Mouse (Mus musculus): ENCODE results near the gene Hist2h2ac. TPM values are rescaled to one million over a fixed set of nuclear protein-coding genes. Genes with fewer than 3 reads are reported as not detected.

The Hist2h2ac gene
- polyA plus RNA-seq, 1 experiment, result 4.3 TPM

DNA sequence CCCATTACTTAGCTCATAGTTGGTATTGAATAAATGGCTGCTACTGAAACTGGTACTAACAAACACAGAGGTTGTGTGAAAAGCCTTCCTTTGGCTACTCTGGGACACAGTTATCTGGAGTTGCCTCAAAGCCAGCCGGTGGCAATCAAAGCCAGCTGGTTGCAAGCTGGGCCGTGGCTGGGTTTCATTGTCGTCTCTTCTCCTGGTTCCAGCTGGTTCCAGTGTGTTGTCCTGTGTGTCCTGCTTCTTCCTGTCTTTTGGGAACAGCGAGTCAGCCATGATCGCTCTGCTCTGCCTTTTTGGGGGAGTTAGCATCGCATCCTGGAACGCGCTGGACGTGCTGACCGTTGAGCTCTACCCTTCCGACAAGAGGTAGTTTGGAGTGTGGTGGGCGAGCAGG lies 27.7 kb downstream of the Hist2h2ac start:
- no peak overlapping the region for H3K9ac ChIP-seq (ENCODE audit: low read depth, poor library complexity, severe bottlenecking)
- no peaks in the 10 kb centered on the region for H3K36me3 ChIP-seq (ENCODE audit: control insufficient read depth, insufficient read depth, low read length, poor library complexity, severe bottlenecking)
- H3K27ac ChIP-seq (ENCODE audit: insufficient read depth, low read length), result no peak overlapping the region
- no peaks in the 10 kb centered on the region for H3K9me3 ChIP-seq (replicated peaks; ENCODE audit: control insufficient read depth, insufficient read depth, low read length, poor library complexity, severe bottlenecking)
- H3K4me3 ChIP-seq (ENCODE audit: low read depth, low read length), result no peak overlapping the region
- TF ChIP-seq EP300 (IDR thresholded peaks at IDR 0.05; ENCODE audit: insufficient read depth, low read depth, low read length) (no peak), POLR2A (IDR thresholded peaks at IDR 0.05; ENCODE audit: insufficient read depth, low read length) (no peak), CTCF (IDR thresholded peaks at IDR 0.05; ENCODE audit: low read depth, low read length) (no peak)
- H3K4me1 ChIP-seq (ENCODE audit: control insufficient read depth, insufficient read depth, low read length), result no peaks in the 10 kb centered on the region
- H3K27me3 ChIP-seq (ENCODE audit: control insufficient read depth, insufficient read depth, low read length, poor library complexity, severe bottlenecking), result no peaks in the 10 kb centered on the region

DNA sequence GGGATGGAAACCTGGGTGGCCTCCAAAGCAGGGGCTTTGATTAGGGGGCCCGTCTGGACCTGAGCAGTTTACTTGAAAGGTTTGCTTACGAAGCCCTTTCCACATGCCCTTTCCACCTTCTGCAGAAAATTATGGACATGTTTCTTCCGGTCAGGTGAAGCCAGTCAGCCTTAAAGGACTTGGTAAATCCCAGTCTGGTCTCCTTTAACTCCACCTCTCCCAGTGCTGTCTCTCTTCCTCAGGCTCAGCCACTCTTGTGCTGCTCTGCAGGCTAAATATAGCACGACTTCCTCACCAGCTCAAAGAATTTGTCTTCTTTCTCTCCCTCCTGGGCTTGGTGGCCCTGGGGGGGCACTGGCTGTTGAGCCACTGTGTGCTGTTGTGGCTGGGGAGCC lies 38.3 kb downstream of the Hist2h2ac start:
- no peaks in the 10 kb centered on the region for H3K4me1 ChIP-seq (ENCODE audit: control insufficient read depth, insufficient read depth, low read length)
- H3K9ac ChIP-seq (ENCODE audit: low read depth, poor library complexity, severe bottlenecking), result no peak overlapping the region
- no peak overlapping the region for H3K4me3 ChIP-seq (ENCODE audit: low read depth, low read length)
- no peaks in the 10 kb centered on the region for H3K9me3 ChIP-seq (replicated peaks; ENCODE audit: control insufficient read depth, insufficient read depth, low read length, poor library complexity, severe bottlenecking)
- TF ChIP-seq POLR2A (IDR thresholded peaks at IDR 0.05; ENCODE audit: insufficient read depth, low read length) (no peak), CTCF (IDR thresholded peaks at IDR 0.05; ENCODE audit: low read depth, low read length) (no peak), EP300 (IDR thresholded peaks at IDR 0.05; ENCODE audit: insufficient read depth, low read depth, low read length) (no peak)
- no peaks in the 10 kb centered on the region for H3K27me3 ChIP-seq (ENCODE audit: control insufficient read depth, insufficient read depth, low read length, poor library complexity, severe bottlenecking)
- H3K36me3 ChIP-seq (ENCODE audit: control insufficient read depth, insufficient read depth, low read length, poor library complexity, severe bottlenecking), result peaks cover 7% of the 10 kb centered on the region
- no peak overlapping the region for H3K27ac ChIP-seq (ENCODE audit: insufficient read depth, low read length)

DNA sequence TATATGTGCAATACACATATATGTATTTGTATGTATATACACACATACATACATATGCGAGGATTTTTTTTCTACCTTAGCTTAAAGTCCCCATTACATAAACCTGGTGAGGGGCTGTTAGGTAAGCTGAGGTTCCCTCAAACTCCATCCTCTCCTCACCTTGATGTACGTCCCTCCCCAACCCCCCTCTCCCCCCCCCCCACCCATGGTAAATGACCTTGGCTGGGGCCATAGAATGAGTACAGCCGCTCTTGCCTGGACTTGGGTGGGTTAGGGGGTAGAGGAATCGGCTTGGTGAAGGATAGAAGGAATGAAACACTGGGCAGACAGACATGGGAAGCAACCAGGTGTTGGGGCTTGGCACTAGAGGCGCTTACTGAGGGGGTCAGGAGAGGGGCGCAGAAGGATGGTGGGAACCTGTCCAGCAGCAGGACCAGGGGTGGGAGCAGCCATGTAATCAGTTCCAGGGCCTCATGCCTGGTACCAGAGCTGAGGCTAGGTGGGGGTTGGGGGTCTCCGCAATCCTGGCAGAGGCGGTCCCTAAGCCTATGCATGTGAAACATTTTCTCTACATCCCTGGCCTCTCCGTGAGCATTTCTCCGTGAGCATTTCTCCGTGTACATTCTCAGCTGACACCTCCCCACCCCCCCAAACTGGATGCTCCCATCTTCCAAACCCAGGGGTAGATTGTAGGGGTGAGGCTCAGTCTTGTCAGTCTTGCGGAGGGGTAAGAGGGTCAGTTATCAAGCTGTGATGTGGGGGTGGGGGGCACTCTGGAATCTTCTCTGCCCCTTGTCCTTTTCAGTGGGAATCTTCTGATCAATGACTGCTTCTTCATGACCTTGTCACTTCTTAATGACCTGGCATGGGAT lies 38.9 kb downstream of the Hist2h2ac start:
- Histone ChIP-seq H3K27me3 (ENCODE audit: control insufficient read depth, insufficient read depth, low read length, poor library complexity, severe bottlenecking) (no peaks in the 10 kb centered on the region), H3K36me3 (ENCODE audit: control insufficient read depth, insufficient read depth, low read length, poor library complexity, severe bottlenecking) (peaks cover 8% of the 10 kb centered on the region), H3K4me3 (ENCODE audit: low read depth, low read length) (no peak overlapping the region; the same call in 1 of the 2 replicates), H3K9ac (ENCODE audit: low read depth, poor library complexity, severe bottlenecking) (peak overlapping the region; percentile 77; the same call in 1 of the 2 replicates), H3K9me3 (replicated peaks; ENCODE audit: control insufficient read depth, insufficient read depth, low read length, poor library complexity, severe bottlenecking) (no peaks in the 10 kb centered on the region), H3K27ac (ENCODE audit: insufficient read depth, low read length) (no peak overlapping the region), H3K4me1 (ENCODE audit: control insufficient read depth, insufficient read depth, low read length) (no peaks in the 10 kb centered on the region)
- TF ChIP-seq EP300 (IDR thresholded peaks at IDR 0.05; ENCODE audit: insufficient read depth, low read depth, low read length), result no peak
- TF ChIP-seq CTCF (IDR thresholded peaks at IDR 0.05; ENCODE audit: low read depth, low read length), result no peak
- no peak for TF ChIP-seq POLR2A (IDR thresholded peaks at IDR 0.05; ENCODE audit: insufficient read depth, low read length)

DNA sequence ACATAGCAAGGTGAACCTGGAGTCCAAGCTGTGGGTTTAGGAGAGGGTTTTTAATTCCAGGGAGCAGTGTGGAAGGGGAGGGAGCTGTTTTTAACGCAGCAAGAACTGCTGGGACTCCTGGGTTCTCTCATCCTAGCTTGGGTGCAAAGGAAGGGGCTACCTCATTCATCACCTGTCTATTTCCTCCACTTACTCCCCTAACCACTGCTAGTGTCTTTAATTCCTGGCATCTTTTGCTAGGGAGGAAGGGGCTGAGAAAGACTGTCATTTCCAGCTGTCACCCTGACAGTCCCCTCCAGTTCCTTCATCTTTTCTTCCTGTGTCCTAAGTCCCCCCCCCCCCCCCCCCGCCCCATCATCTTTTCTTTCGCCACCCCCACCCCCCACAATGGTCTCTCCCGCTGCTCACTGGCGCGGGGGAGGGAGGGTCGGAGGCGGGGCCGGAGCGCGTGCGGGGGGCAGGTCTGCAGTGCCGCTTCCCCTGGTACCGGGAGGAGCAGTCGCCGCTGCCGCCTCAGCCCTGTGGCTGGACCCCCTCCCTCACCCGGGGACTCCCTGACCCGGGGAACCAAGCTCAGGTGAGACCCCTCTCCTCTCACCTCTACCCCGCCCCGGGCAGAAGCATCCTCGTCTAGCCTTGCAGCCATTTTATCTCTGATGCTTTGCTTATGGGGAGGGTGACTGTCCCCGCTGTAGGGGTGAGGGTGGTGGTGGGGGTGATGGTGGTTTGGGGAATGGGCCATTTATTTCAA lies 39.8 kb downstream of the Hist2h2ac start, which contains the start of gene Sv2a:
Sv2a (plus strand) TSS at position 425 of the 751 bp plus-strand sequence.
- H3K4me3 ChIP-seq (ENCODE audit: low read depth, low read length), result peak within 1 kb of the TSS; percentile 78
- H3K27ac ChIP-seq (ENCODE audit: insufficient read depth, low read length), result no peak within 1 kb of the TSS
- peak within 1 kb of the TSS; percentile 77 for H3K9ac ChIP-seq (ENCODE audit: low read depth, poor library complexity, severe bottlenecking)
- no peaks in the 10 kb centered on the region for H3K27me3 ChIP-seq (ENCODE audit: control insufficient read depth, insufficient read depth, low read length, poor library complexity, severe bottlenecking)
- no peak for TF ChIP-seq EP300 (IDR thresholded peaks at IDR 0.05; ENCODE audit: insufficient read depth, low read depth, low read length)
- TF ChIP-seq CTCF (IDR thresholded peaks at IDR 0.05; ENCODE audit: low read depth, low read length), result no peak
- no peaks in the 10 kb centered on the region for H3K9me3 ChIP-seq (replicated peaks; ENCODE audit: control insufficient read depth, insufficient read depth, low read length, poor library complexity, severe bottlenecking)
- peaks cover 16% of the 10 kb centered on the region for H3K36me3 ChIP-seq (ENCODE audit: control insufficient read depth, insufficient read depth, low read length, poor library complexity, severe bottlenecking)
- H3K4me1 ChIP-seq (ENCODE audit: control insufficient read depth, insufficient read depth, low read length), result no peaks in the 10 kb centered on the region

DNA sequence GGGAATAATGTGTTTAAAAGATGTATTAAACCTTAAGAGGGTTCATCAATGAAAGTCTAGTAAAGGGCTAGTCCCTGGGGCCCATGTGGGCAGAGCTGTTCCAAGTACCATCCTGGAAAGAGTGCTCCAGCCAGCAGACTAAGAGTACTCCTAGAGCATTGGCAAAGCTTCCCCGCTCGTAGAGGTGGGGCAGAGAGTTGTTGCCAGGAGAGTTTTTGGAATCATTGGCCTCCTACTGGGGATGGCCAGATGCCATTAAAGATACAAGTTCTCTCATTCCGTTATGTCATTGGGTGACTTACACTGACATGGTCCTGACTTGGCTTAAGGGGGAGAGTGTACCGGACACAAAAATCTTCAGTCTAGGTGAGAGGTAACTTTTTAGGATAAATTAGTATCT lies 41.1 kb downstream of the Hist2h2ac start:
- no peaks in the 10 kb centered on the region for H3K27me3 ChIP-seq (ENCODE audit: control insufficient read depth, insufficient read depth, low read length, poor library complexity, severe bottlenecking)
- no peak overlapping the region for H3K4me3 ChIP-seq (ENCODE audit: low read depth, low read length)
- H3K9ac ChIP-seq (ENCODE audit: low read depth, poor library complexity, severe bottlenecking), result no peak overlapping the region
- no peaks in the 10 kb centered on the region for H3K4me1 ChIP-seq (ENCODE audit: control insufficient read depth, insufficient read depth, low read length)
- no peaks in the 10 kb centered on the region for H3K9me3 ChIP-seq (replicated peaks; ENCODE audit: control insufficient read depth, insufficient read depth, low read length, poor library complexity, severe bottlenecking)
- TF ChIP-seq CTCF (IDR thresholded peaks at IDR 0.05; ENCODE audit: low read depth, low read length) (no peak), POLR2A (IDR thresholded peaks at IDR 0.05; ENCODE audit: insufficient read depth, low read length) (no peak), EP300 (IDR thresholded peaks at IDR 0.05; ENCODE audit: insufficient read depth, low read depth, low read length) (no peak)
- peaks cover 29% of the 10 kb centered on the region for H3K36me3 ChIP-seq (ENCODE audit: control insufficient read depth, insufficient read depth, low read length, poor library complexity, severe bottlenecking)
- no peak overlapping the region for H3K27ac ChIP-seq (ENCODE audit: insufficient read depth, low read length)

Measured in ES-Bruce4 (cell line).